Mouse (Mus musculus): Measurements from ENCODE around the gene Armc6. TPM values are rescaled to one million over a fixed set of nuclear protein-coding genes. Genes with fewer than 3 reads are reported as not detected.

The Armc6 gene
- total RNA-seq, 4 experiments from 2014 or later, result 6.8 to 9.0 (median 7.4) TPM

DNA sequence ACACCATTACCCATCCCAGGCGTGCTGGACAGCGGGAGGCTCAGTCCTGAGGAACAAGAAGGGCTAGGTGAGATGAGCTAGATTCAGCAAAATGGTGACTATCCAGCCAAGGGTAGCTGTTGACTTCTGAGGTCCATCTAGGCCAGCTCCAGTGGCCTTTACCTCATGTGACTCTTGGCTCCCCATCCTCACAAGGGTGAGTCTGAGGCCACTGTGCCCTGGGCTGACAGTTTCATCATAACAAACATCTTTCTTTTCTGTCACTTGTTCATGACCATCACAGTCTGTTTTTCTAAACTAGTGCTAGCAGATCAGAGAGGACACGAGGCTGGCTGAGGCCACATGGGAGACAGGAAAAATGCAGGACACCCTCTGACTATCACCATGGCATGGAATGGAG is 40.1 kb downstream of the Armc6 start:
- no peak for DNase-seq (ENCODE audit: low spot score)

GRCm38 (mm10) chr8:70193238-70193637 is 41.0 kb downstream of the Armc6 start:
- DNase-seq (ENCODE audit: low spot score), result no peak

DNA sequence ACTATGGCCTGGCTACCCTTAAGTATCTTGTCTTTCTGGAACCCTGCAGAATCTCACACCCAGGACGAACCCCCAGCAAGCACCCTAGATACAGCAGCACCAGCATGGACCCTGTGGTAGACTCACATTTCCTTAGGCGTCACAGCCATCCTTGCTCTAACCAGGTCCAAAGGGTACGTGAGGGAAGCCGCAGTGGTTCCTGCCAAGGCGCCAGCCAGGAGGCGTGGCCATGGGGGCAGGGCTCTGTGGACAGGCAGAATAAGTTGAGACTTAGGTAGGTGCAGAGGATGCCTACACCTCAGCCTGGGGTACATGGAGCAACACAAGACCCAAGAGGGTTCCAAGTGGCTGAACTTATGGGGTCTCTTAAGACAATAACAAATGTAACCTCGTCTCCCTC is 45.6 kb downstream of the Armc6 start:
- no peak for DNase-seq (ENCODE audit: low spot score)

GRCm38 (mm10) chr8:70183194-70183593 is 51.1 kb downstream of the Armc6 start:
- DNase-seq (ENCODE audit: low spot score), result no peak

- DNase-seq (ENCODE audit: low spot score), result no peak
Measured at GRCm38 (mm10) chr8:70181903-70182252, 52.4 kb downstream of the Armc6 start.

- DNase-seq (ENCODE audit: low spot score), result no peak
Measured at GRCm38 (mm10) chr8:70181212-70181902, 52.9 kb downstream of the Armc6 start.

- no peak for DNase-seq (ENCODE audit: low spot score)
Measured at GRCm38 (mm10) chr8:70179082-70179481, 55.2 kb downstream of the Armc6 start.

GRCm38 (mm10) chr8:70178231-70178630 is 56.0 kb downstream of the Armc6 start:
- no peak for DNase-seq (ENCODE audit: low spot score)

GRCm38 (mm10) chr8:70174079-70174478 is 60.2 kb downstream of the Armc6 start:
- no peak for DNase-seq (ENCODE audit: low spot score)

DNA sequence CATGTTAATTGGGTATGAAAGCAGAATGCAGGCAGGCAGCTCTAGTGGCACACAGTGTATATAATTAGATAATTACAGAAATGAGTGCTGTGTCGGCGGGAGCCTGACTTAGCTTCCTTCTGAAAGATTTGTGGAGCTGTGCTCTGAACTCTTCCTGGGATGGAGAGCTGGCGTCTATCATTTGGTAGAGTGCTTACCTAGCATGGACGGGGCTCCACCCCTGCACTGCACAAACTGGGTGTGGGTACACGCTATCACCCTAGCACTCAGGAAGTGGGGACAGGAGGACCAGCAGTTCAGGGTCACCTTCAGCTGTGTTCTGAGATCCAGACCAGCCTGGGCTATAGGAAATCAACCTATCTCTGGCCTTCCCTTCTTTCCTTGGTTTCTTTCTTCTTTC is 60.9 kb downstream of the Armc6 start:
- DNase-seq (ENCODE audit: low spot score), result no peak

DNA sequence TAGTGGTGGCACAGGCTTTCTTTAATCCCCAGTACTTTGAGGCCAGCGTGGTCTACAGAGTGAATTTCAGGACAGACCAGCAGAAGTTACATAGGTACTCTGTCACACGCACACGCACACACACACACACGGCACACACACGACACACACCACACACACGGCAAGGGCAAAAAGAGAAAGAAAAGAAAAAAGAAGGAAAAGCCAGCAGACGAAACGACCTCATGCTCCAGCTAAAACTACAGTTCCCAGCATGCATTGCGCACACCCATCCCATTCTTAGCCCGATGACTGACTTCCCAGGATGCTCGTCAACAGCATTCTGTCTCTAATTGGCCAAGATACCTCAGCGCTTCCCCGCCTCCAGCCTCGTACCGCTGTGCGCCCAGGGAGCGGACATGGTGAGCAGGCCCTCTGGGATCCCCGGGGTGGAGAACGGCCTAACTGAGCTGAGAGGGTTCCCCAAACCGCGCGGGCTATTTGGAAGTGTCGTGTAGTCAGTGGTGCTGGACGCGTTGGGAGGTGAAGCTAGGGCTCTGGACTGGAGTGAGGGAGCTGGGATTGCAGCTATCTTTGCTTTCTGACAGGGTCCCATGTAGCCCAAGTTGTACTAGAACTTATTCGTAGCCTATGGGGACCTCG is 62.1 kb downstream of the Armc6 start, which contains the start of gene Tmem161a:
TSS of gene Tmem161a (plus strand) at position 314 of the 639 bp plus-strand sequence.
- peak; percentile 95 for DNase-seq (ENCODE audit: low spot score)

DNA sequence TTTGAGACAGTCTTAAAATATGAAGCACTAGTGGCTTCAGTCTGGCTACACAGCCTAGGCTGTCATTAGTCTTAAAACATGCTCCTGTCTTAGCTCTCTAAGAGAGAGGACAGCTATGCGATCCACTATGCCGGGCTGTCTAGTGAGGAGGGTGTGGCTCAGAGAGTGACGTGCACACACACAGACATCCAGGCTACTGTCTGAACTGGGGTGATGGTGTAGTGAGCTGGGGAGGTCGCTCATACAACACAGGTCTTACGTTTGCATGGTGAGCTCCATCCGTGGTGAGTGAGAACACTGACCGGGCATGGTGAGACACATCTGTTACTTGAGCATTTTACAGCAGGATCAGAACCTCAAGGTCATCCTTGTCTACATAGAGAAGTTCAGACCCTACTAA is 63.0 kb downstream of the Armc6 start:
- DNase-seq (ENCODE audit: low spot score), result no peak

GRCm38 (mm10) chr8:70170748-70171147 is 63.5 kb downstream of the Armc6 start:
- DNase-seq (ENCODE audit: low spot score), result no peak

Other genes with a start within 250 kb of the Armc6 start
- gene Gatad2a, start 238.1 kb downstream of the Armc6 start, total RNA-seq (2022), result 10 to 100 TPM; 28.0 to 31.2 (median 30.0) TPM
- 10 to 100 TPM; 29.6 to 34.3 (median 31.3) TPM for gene Mau2, start 191.7 kb downstream of the Armc6 start, total RNA-seq (2022)
- 10 to 100 TPM; 17.0 to 21.6 (median 19.1) TPM for gene Sugp1, start 191.7 kb downstream of the Armc6 start, total RNA-seq (2022)
- gene Tm6sf2, start 161.5 kb downstream of the Armc6 start, total RNA-seq (2022), result under 1 TPM; 0.44 to 0.90 (median 0.72) TPM
- gene Hapln4, start 151.0 kb downstream of the Armc6 start, total RNA-seq (2022), result under 1 TPM in 1 of 4 experiments, not detected in 3; 0.06 TPM
- gene Ncan, start 113.6 kb downstream of the Armc6 start, total RNA-seq (2022), result under 1 TPM in 1 of 4 experiments, not detected in 3; 0.13 TPM
- 1 to 10 TPM; 7.5 to 8.9 (median 8.4) TPM for gene Nr2c2ap, start 103.1 kb downstream of the Armc6 start, total RNA-seq (2022)
- 10 to 100 TPM; 16.7 to 22.7 (median 18.8) TPM for gene Rfxank, start 95.3 kb downstream of the Armc6 start, total RNA-seq (2022)
- 10 to 100 TPM; 17.9 to 23.3 (median 23.2) TPM for gene Borcs8, start 95.0 kb downstream of the Armc6 start, total RNA-seq (2022)
- gene Mef2b, start 94.8 kb downstream of the Armc6 start, total RNA-seq (2022), result under 1 TPM in 3 of 4 experiments, not detected in 1; 0.25 to 0.78 (median 0.29) TPM
- 100 to 1,000 TPM in 3 of 4 experiments, 10 to 100 TPM in 1; 93.6 to 114 (median 106) TPM for gene Tmem161a, start 62.1 kb downstream of the Armc6 start, total RNA-seq (2022)
- gene Slc25a42, start 22.2 kb downstream of the Armc6 start, total RNA-seq (2022), result 10 to 100 TPM; 43.7 to 67.9 (median 57.0) TPM
- gene Sugp2, start 240 bp downstream of the Armc6 start, total RNA-seq (2022), result 10 to 100 TPM; 39.4 to 47.4 (median 41.7) TPM
- gene Homer3, start 48.4 kb upstream of the Armc6 start, total RNA-seq (2022), result 1 to 10 TPM; 7.8 to 9.1 (median 8.0) TPM
- gene Ddx49, start 68.0 kb upstream of the Armc6 start, total RNA-seq (2022), result 10 to 100 TPM; 26.0 to 34.5 (median 31.9) TPM
- gene Cope, start 68.1 kb upstream of the Armc6 start, total RNA-seq (2022), result 100 to 1,000 TPM; 148 to 165 (median 161) TPM
- gene Cers1, start 81.3 kb upstream of the Armc6 start, total RNA-seq (2022), result under 1 TPM; 0.14 to 0.53 (median 0.38) TPM
- gene Gdf1, start 95.4 kb upstream of the Armc6 start, total RNA-seq (2022), result under 1 TPM in 3 of 4 experiments, not detected in 1; 0.23 to 0.85 (median 0.41) TPM
- 10 to 100 TPM; 46.7 to 48.8 (median 47.5) TPM for gene Upf1, start 118.8 kb upstream of the Armc6 start, total RNA-seq (2022)
- gene Comp, start 139.1 kb upstream of the Armc6 start, total RNA-seq (2022), result 1 to 10 TPM; 4.7 to 7.7 (median 6.2) TPM
- 1 to 10 TPM; 7.5 to 9.8 (median 7.6) TPM for gene Crtc1, start 205.1 kb upstream of the Armc6 start, total RNA-seq (2022)
- gene Klhl26, start 242.5 kb upstream of the Armc6 start, total RNA-seq (2022), result 1 to 10 TPM; 8.1 to 9.3 (median 8.4) TPM

All from heart, adult 8-10 months (tissue).